ENCODE assay signal across 14 mouse cellular contexts in the genomic region with DNA sequence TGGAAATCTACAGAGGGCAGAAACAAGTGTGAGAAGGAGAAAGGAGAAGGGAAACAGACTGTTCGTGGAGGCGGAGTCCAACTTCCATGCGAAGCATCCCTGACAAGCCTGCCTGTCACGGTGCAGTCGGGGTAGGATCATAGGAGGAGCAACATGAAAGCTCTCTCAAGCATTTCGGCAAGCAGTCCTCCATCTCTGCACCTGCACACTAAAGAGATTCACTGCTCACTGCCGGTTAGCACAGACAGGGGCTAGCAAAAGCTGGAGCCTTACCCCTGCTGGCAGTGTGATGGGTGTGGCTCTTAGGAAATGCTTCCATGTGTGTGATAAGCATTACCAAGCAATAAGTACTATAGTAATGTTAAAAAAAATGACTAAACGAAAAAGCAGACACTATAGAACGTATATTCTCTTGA.
DNase-seq lines count a peak whose midpoint lies in the region; ATAC-seq and TF ChIP-seq lines count a peak whose summit lies in the region.
"Had no signal": no experiment of that assay in that cellular context is flagged by ENCODE, and none has a peak within 500 bp of the region (broad histone marks: within the 10 kb centered on the region; RNA-seq: fewer than 3 reads in every experiment).

No protein-coding gene starts in this region.

- ATAC-seq in hindbrain, postnatal 0 days = no peak
- no peak for ATAC-seq in hindbrain, embryonic 13.5 days (ENCODE audit: low FRiP score)
- ATAC-seq in erythroblast, adult 5-6 weeks (replicated peaks; ENCODE audit: low FRiP score, poor library complexity, severe bottlenecking) = peak; percentile 86
- ATAC-seq in liver, postnatal 0 days = peak; percentile 89

- DNase-seq in hindbrain, postnatal 0 days (ENCODE audit: low spot score) = peak; percentile 25
- peak; percentile 78 for DNase-seq in MEL (ENCODE audit: low read depth, low spot score)
- DNase-seq in liver, postnatal 0 days = peak; percentile 22
- no peak for DNase-seq in adrenal gland, adult 18-20 months (ENCODE audit: low spot score in 2 of 2)
- no peak for DNase-seq in right cerebral cortex, adult 18-20 months
- no peak for DNase-seq in cerebellum, adult 9-10 months
- DNase-seq: cerebellum, adult 18-20 months; kidney, postnatal 25 days; lung, adult 18-20 months; right cerebral cortex, postnatal 4 days had no signal

- H3K9me3 ChIP-seq in hindbrain, postnatal 0 days (ENCODE audit: low read length) = no peaks in the 10 kb centered on the region
- H3K9me3 ChIP-seq in hindbrain, embryonic 13.5 days = no peaks in the 10 kb centered on the region
- no peaks in the 10 kb centered on the region for H3K9me3 ChIP-seq in MEL (replicated peaks; ENCODE audit: insufficient read depth, low read length)
- no peaks in the 10 kb centered on the region for H3K9me3 ChIP-seq in liver, postnatal 0 days (ENCODE audit: low read length)
- H3K9me3 ChIP-seq: embryonic facial prominence, embryonic 10.5 days had no signal

- no peak for TF ChIP-seq RAD21 in MEL (IDR thresholded peaks at IDR 0.05; ENCODE audit: low read depth, low read length)

- no peaks in the 10 kb centered on the region for H3K36me3 ChIP-seq in hindbrain, postnatal 0 days (ENCODE audit: insufficient read depth, low read length)
- no peaks in the 10 kb centered on the region for H3K36me3 ChIP-seq in hindbrain, embryonic 13.5 days
- H3K36me3 ChIP-seq in MEL (ENCODE audit: control insufficient read depth in 1 of 2, insufficient read depth in 2 of 2, low read length in 2 of 2) = peaks cover 0 to 11% of the 10 kb centered on the region in 2 experiments; a peak in 2 of 4 replicates
- peaks cover 52% of the 10 kb centered on the region for H3K36me3 ChIP-seq in liver, postnatal 0 days (replicated peaks; ENCODE audit: insufficient read depth, low read length)
- H3K36me3 ChIP-seq: embryonic facial prominence, embryonic 10.5 days had no signal

- H3K79me2 ChIP-seq in MEL (ENCODE audit: control insufficient read depth, insufficient read depth, low read length, poor library complexity) = no peaks in the 10 kb centered on the region

- TF ChIP-seq EP300 in MEL (IDR thresholded peaks at IDR 0.05; ENCODE audit: low read depth in 1 of 2, low read length in 2 of 2) = peak in 1 of 2 experiments; percentile 46; a peak in 3 of 4 replicates
- TF ChIP-seq EP300 in liver, postnatal 0 days (IDR thresholded peaks at IDR 0.05; ENCODE audit: low read depth) = no peak

- TF ChIP-seq POLR2A in MEL (IDR thresholded peaks at IDR 0.05; ENCODE audit: control insufficient read depth in 1 of 2, insufficient read depth in 1 of 2, low read depth in 1 of 2, low read length in 2 of 2, poor library complexity in 1 of 2) = peak in 1 of 2 experiments; percentile 48; a peak in 1 of 4 replicates

- no peak for TF ChIP-seq CTCF in hindbrain, postnatal 0 days (IDR thresholded peaks at IDR 0.05; ENCODE audit: low read depth)
- TF ChIP-seq CTCF in MEL (IDR thresholded peaks at IDR 0.05 in 2 of 3, conservative IDR thresholded peaks at IDR 0.05 in 1 of 3; ENCODE audit: control insufficient read depth in 1 of 3, insufficient read depth in 1 of 3, low read depth in 2 of 3, low read length in 3 of 3, poor library complexity in 1 of 3, severe bottlenecking in 1 of 3) = no peak
- TF ChIP-seq CTCF in liver, postnatal 0 days (IDR thresholded peaks at IDR 0.05; ENCODE audit: low read depth) = no peak

- no peak overlapping the region for H3K4me2 ChIP-seq in hindbrain, postnatal 0 days (ENCODE audit: low read depth, low read length)
- H3K4me2 ChIP-seq in hindbrain, embryonic 13.5 days = no peak overlapping the region
- H3K4me2 ChIP-seq in liver, postnatal 0 days (ENCODE audit: low read depth, low read length) = peak overlapping the region; percentile 57

- WGBS in hindbrain, postnatal 0 days = 51% methylated on average over 9 of the region's 9 CpGs
- 60% methylated on average over 9 of the region's 9 CpGs for WGBS in hindbrain, embryonic 13.5 days
- 48% methylated on average over 9 of the region's 9 CpGs for WGBS in liver, postnatal 0 days (ENCODE audit: insufficient replicate concordance)

- no peaks in the 10 kb centered on the region for H3K4me1 ChIP-seq in hindbrain, postnatal 0 days (ENCODE audit: insufficient read depth, low read length)
- peaks cover 14% of the 10 kb centered on the region for H3K4me1 ChIP-seq in hindbrain, embryonic 13.5 days (replicated peaks)
- peaks cover 6 to 14% of the 10 kb centered on the region in 2 experiments for H3K4me1 ChIP-seq in MEL (ENCODE audit: control insufficient read depth in 1 of 2, insufficient read depth in 2 of 2, low read length in 2 of 2)
- no peaks in the 10 kb centered on the region for H3K4me1 ChIP-seq in liver, postnatal 0 days (ENCODE audit: insufficient read depth)

- no peak overlapping the region for H3K4me3 ChIP-seq in hindbrain, postnatal 0 days (ENCODE audit: low read length)
- H3K4me3 ChIP-seq in hindbrain, embryonic 13.5 days = no peak overlapping the region
- peak overlapping the region; percentile 19 to 44 for H3K4me3 ChIP-seq in MEL (ENCODE audit: control insufficient read depth in 1 of 2, insufficient read depth in 1 of 2, low read depth in 2 of 2, low read length in 2 of 2)
- no peak overlapping the region for H3K4me3 ChIP-seq in liver, postnatal 0 days (ENCODE audit: low read depth, low read length)
- H3K4me3 ChIP-seq: embryonic facial prominence, embryonic 10.5 days; left cerebral cortex, adult 2 months had no signal

- no peak overlapping the region for H3K27ac ChIP-seq in hindbrain, postnatal 0 days
- H3K27ac ChIP-seq in hindbrain, embryonic 13.5 days = no peak overlapping the region
- H3K27ac ChIP-seq in MEL (ENCODE audit: control insufficient read depth, low read depth, low read length) = peak overlapping the region; percentile 37
- H3K27ac ChIP-seq in liver, postnatal 0 days (ENCODE audit: low read depth) = peak overlapping the region; percentile 76
- H3K27ac ChIP-seq: embryonic facial prominence, embryonic 10.5 days; left cerebral cortex, adult 2 months had no signal

- H3K9ac ChIP-seq in hindbrain, postnatal 0 days (replicated peaks; ENCODE audit: low read length) = no peak overlapping the region
- no peak overlapping the region for H3K9ac ChIP-seq in hindbrain, embryonic 13.5 days
- peak overlapping the region; percentile 3 for H3K9ac ChIP-seq in MEL (ENCODE audit: control insufficient read depth, low read depth, low read length, poor library complexity, severe bottlenecking)
- peak overlapping the region; percentile 34; the same call in 1 of the 2 replicates for H3K9ac ChIP-seq in liver, postnatal 0 days (replicated peaks)

- H3K27me3 ChIP-seq in hindbrain, postnatal 0 days (ENCODE audit: insufficient read depth, low read length) = no peaks in the 10 kb centered on the region
- no peaks in the 10 kb centered on the region for H3K27me3 ChIP-seq in hindbrain, embryonic 13.5 days
- H3K27me3 ChIP-seq in MEL (ENCODE audit: control insufficient read depth in 1 of 2, insufficient read depth in 2 of 2, low read length in 2 of 2) = no peaks in the 10 kb centered on the region
- no peaks in the 10 kb centered on the region for H3K27me3 ChIP-seq in liver, postnatal 0 days (ENCODE audit: insufficient read depth, low read length)

TF ChIP-seq in MEL, 35 proteins besides CTCF, POLR2A, EP300 and RAD21:
- TF ChIP-seq MXI1 (IDR thresholded peaks at IDR 0.05; ENCODE audit: low read depth, low read length) = peak; percentile 59; the same call in 1 of the 2 replicates
- TF ChIP-seq ETS1 (IDR thresholded peaks at IDR 0.05; ENCODE audit: low read depth, low read length) = 0 out of 2 replicates have a peak, but pooled peaks have one; percentile 27
- no peak for TF ChIP-seq POLR2AphosphoS5 (IDR thresholded peaks at IDR 0.05; ENCODE audit: borderline replicate concordance, low read depth, low read length)
- TF ChIP-seq BHLHE40 (IDR thresholded peaks at IDR 0.05; ENCODE audit: borderline replicate concordance, low read depth, low read length) = no peak
- peak; percentile 76 for TF ChIP-seq ZNF384 (IDR thresholded peaks at IDR 0.05; ENCODE audit: low read depth, low read length)
- TF ChIP-seq NRF1 (IDR thresholded peaks at IDR 0.05; ENCODE audit: insufficient read depth, low read depth, low read length, poor library complexity, severe bottlenecking) = no peak
- peak; percentile 57 for TF ChIP-seq GATA1 (IDR thresholded peaks at IDR 0.05; ENCODE audit: low read depth, low read length)
- TF ChIP-seq SIN3A (IDR thresholded peaks at IDR 0.05; ENCODE audit: low read length) = peak; percentile 53; the same call in 1 of the 2 replicates
- TF ChIP-seq TBP (IDR thresholded peaks at IDR 0.05; ENCODE audit: low read depth, low read length) = peak; percentile 31; the same call in 1 of the 2 replicates
- no peak for TF ChIP-seq USF1 (IDR thresholded peaks at IDR 0.05; ENCODE audit: low read depth, low read length)
- TF ChIP-seq NELFE (IDR thresholded peaks at IDR 0.05; ENCODE audit: low read depth, low read length) = peak; percentile 19; the same call in 1 of the 2 replicates

Comparison
In these comparisons a context has a peak if more than half of its experiments do, and no peak if none do; other contexts are left out.
1. ATAC-seq: peak in erythroblast, adult 5-6 weeks (single experiment) and liver, postnatal 0 days (single experiment); none in hindbrain, postnatal 0 days (single experiment) and hindbrain, embryonic 13.5 days (single experiment).
2. DNase-seq: peak in hindbrain, postnatal 0 days (single experiment), MEL (single experiment) and liver, postnatal 0 days (single experiment); none in adrenal gland, adult 18-20 months (0 of 2), right cerebral cortex, adult 18-20 months (single experiment) and cerebellum, adult 9-10 months (single experiment).
3. H3K27ac ChIP-seq: peak in MEL (single experiment) and liver, postnatal 0 days (single experiment); none in hindbrain, postnatal 0 days (single experiment) and hindbrain, embryonic 13.5 days (single experiment).
4. H3K4me3 ChIP-seq: peak in MEL (2 of 2); none in hindbrain, postnatal 0 days (single experiment), hindbrain, embryonic 13.5 days (single experiment) and liver, postnatal 0 days (single experiment).
5. H3K9ac ChIP-seq: peak in MEL (single experiment) and liver, postnatal 0 days (single experiment); none in hindbrain, postnatal 0 days (single experiment) and hindbrain, embryonic 13.5 days (single experiment).